Mouse (Mus musculus): ENCODE measurements around the gene Tns1. TPM values are rescaled to one million over a fixed set of nuclear protein-coding genes. Genes with fewer than 3 reads are reported as not detected.
A peak's percentile ranks its signal among the peaks of the same experiment; 100 is the strongest.

The Tns1 gene
- polyA plus RNA-seq, 1 experiment from 2014 or later: 15.9 TPM

DNA sequence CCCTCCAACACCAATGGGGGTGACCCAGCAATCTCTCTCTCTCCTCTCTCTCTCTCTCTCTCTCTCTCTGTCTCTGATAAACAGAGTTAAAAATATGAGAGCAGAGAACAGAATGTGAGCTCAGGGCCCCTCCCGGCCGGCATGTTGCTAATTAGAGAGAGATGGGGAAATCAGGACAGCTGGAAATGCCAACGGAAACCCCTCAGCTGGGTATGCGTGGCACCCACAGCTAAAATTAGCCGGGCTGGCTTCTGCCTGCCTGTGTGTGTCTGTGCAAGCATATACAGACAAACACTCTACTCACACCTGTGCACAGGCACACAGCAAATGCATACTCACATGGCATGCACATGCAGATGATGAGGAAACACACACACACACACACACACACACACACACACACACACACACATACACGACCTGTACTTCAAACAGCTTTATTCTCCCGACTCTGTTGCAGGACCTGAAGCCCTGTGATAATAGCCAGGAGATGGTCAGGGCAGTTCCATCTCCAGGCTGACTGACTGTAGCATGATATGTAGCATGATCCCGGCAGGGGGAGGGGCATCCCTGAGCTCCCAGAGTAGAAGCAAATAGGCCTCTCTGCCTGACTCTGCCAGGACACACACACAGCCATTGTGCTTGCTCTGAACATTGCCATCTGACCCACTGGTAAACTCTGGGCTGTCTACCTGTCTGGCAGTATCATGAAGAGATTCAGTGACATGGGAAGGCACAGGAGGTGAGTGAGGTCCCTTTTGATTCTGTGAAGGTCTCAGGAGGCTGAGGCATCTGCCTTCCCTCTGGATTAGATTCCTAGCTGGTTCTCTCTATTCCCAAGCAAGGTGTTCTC, 208.8 kb downstream of the Tns1 start:
- no peak overlapping the region for H3K4me3 ChIP-seq
- no peaks in the 10 kb centered on the region for H3K27me3 ChIP-seq (ENCODE audit: poor library complexity, severe bottlenecking)
- no peak for DNase-seq (ENCODE audit: extremely low spot score, low spot score)
- H3K9me3 ChIP-seq: no peaks in the 10 kb centered on the region
- 80% methylated on average over 8 of the region's 8 CpGs for WGBS
- peaks cover 19% of the 10 kb centered on the region for H3K36me3 ChIP-seq (replicated peaks)
- H3K27ac ChIP-seq: no peak overlapping the region
- H3K4me1 ChIP-seq: peaks cover 29% of the 10 kb centered on the region

DNA sequence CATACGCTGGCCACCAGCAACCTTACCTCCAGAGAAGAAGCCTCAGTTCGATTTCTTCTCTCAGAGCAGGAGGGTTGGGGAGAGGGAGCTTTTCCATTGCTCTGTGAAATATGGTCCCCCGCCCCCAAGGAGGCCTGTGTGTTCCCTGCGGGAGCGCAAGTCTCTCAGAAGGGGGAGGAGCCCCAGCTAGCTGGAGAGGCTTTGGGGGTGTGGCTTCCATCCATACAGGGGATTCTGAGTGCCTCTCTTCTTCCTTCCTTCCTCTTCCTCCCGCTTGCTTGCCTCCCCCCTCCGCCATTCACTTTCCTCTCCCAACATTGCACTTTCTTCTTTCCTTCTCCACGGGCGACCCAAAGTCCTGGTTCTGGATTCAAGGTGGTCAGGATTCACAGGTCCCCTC, 210.2 kb downstream of the Tns1 start:
- 18% methylated on average over 9 of the region's 9 CpGs for WGBS
- Histone ChIP-seq H3K36me3 (replicated peaks) (peaks cover 15% of the 10 kb centered on the region), H3K27ac (peak overlapping the region; percentile 17; the same call in 1 of the 2 replicates), H3K4me3 (peak overlapping the region; percentile 21; the same call in 1 of the 2 replicates), H3K27me3 (ENCODE audit: poor library complexity, severe bottlenecking) (no peaks in the 10 kb centered on the region), H3K9me3 (no peaks in the 10 kb centered on the region), H3K4me1 (peaks cover 29% of the 10 kb centered on the region)
- no peak for DNase-seq (ENCODE audit: extremely low spot score, low spot score)

DNA sequence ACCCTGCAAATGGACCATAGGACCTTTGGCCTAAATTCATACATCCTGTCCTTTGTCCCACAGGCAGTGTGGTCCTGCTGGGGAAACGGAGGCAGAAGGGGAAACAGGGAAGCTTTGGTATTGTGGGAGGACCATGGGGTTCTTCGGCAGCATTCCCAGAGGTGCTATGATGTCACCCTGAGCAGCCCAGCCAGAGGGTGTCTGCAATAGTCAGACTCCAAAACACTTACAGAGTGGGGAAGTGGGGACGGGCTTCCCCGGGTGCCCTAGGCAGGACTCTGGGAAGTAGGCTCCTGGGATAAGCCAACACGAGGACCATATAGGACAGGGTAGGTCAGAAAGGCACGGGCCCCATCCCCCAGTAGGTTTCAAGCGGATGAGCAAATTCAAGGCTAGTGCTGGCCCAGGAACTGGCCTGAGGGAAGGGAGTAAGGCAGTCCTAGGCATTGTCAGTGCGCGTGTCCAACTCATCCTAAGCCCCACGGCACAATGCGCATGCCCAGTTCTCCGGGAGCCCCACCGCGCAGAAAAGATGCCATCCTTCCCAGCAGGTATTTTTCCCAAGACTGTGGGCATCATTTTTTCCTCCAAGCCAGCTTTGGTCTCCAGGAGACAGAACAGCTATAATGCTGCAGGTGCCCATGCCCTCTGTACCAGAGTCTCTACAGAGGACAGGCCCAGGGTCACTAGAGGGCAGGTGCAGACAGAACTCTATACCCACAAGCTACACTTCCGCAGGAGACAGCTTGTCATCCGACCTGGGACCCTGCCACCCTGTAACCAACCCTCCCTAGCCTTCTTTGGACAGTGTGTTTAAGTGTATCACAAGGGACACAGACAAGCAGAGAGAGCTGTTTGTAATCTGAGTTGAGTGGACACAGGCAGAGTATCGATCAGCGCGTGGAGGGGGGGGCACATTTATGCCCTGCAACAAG, 210.9 kb downstream of the Tns1 start:
- H3K36me3 ChIP-seq (replicated peaks): peaks cover 15% of the 10 kb centered on the region
- peaks cover 29% of the 10 kb centered on the region for H3K4me1 ChIP-seq
- no peaks in the 10 kb centered on the region for H3K27me3 ChIP-seq (ENCODE audit: poor library complexity, severe bottlenecking)
- no peak for DNase-seq (ENCODE audit: extremely low spot score, low spot score)
- no peaks in the 10 kb centered on the region for H3K9me3 ChIP-seq
- no peak overlapping the region for H3K4me3 ChIP-seq
- 78% methylated on average over 19 of the region's 19 CpGs for WGBS
- H3K27ac ChIP-seq: 0 out of 2 replicates have a peak overlapping the region, but pooled peaks have one; percentile 17

DNA sequence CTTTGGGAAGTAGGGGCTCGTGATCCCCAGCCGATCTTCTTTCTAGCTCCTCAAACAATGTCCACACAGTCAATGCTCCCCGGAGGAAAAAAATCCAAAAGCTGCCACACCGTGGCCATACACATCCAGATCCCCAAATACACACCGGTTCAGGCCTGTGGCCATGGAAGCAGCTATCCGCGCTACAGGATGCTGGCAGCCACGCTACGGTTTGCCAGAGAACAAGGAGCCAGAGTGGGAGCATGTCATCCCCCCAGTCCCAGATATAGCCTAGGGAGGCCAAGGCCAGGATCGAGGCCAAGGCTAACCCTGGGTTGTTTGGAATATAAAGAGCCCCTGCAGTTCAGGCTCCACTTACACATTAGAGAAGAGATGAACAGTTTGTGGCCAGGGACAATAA, 211.8 kb downstream of the Tns1 start:
- Histone ChIP-seq H3K36me3 (replicated peaks) (peaks cover 11% of the 10 kb centered on the region), H3K9me3 (no peaks in the 10 kb centered on the region), H3K27me3 (ENCODE audit: poor library complexity, severe bottlenecking) (no peaks in the 10 kb centered on the region), H3K4me3 (no peak overlapping the region), H3K27ac (no peak overlapping the region), H3K4me1 (peaks cover 29% of the 10 kb centered on the region)
- no peak for DNase-seq (ENCODE audit: extremely low spot score, low spot score)
- WGBS: 91% methylated on average over 10 of the region's 10 CpGs

DNA sequence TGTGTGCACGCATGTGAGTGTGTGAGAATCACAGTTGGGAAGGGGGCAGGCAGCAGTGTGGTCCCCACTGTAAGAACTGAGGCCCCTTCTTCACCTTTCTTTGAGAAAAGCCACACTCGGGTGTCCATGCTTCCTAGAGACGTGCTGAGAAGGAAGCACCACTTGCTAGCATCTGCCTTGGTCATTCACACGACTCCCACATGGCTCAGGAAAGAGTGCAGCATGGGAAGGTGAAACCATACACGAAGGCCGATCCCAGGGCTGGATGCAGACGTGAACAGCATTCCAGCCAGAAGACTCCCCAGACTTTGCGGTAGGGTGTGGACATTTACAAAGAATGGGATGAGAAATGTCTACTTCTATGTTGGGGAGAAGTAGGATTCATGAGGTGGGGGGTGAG, 212.3 kb downstream of the Tns1 start:
- 90% methylated on average over 8 of the region's 8 CpGs for WGBS
- peaks cover 29% of the 10 kb centered on the region for H3K4me1 ChIP-seq
- no peak overlapping the region for H3K27ac ChIP-seq
- H3K9me3 ChIP-seq: no peaks in the 10 kb centered on the region
- DNase-seq (ENCODE audit: extremely low spot score, low spot score): no peak
- H3K36me3 ChIP-seq (replicated peaks): 0 out of 2 replicates have a peak, but pooled peaks cover 6% of the 10 kb centered on the region
- H3K4me3 ChIP-seq: no peak overlapping the region
- H3K27me3 ChIP-seq (ENCODE audit: poor library complexity, severe bottlenecking): no peaks in the 10 kb centered on the region

DNA sequence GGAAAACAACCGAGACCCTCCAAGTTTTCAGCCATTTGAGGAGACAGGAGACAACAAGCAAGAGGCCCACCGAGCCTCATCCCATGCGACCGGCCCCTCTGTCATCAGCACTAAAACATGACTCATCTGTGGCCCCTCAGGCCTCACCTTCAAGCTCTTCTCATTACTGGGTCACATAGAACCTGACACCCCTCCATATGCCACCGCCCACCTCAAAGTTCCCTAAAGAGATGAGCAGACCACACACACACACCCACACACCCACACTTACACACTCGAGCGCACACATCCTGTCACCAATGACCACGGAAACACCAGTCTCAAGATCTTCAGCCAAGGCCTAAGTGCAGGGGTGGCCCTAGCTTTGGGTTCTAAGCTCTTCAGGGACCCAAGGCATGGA, 213.5 kb downstream of the Tns1 start:
- Histone ChIP-seq H3K36me3 (replicated peaks) (no peaks in the 10 kb centered on the region), H3K27me3 (ENCODE audit: poor library complexity, severe bottlenecking) (no peaks in the 10 kb centered on the region), H3K4me1 (peaks cover 28% of the 10 kb centered on the region), H3K4me3 (no peak overlapping the region), H3K9me3 (no peaks in the 10 kb centered on the region), H3K27ac (no peak overlapping the region)
- no peak for DNase-seq (ENCODE audit: extremely low spot score, low spot score)
- WGBS: 88% methylated on average over 8 of the region's 8 CpGs

DNA sequence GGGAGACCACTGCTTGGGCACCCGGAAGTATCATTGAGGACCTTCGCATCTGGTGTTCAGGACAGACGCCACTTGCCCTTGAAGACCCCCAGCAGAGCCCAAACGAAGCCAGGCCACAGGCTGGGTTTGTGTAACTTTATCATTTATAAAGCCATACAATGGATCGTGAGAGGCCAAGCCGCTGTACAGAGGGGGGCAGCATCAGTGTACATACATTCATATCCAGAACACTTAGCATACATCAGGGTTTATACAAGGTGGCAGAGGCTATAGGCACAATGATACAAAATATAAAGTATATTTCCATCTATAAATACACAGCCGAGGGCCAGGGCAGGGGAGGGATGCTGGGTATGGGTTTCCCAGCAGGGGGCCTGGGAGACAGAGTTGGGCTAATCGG, 214.1 kb downstream of the Tns1 start:
- H3K27me3 ChIP-seq (ENCODE audit: poor library complexity, severe bottlenecking): no peaks in the 10 kb centered on the region
- H3K9me3 ChIP-seq: no peaks in the 10 kb centered on the region
- no peak overlapping the region for H3K4me3 ChIP-seq
- H3K4me1 ChIP-seq: peaks cover 22% of the 10 kb centered on the region
- no peaks in the 10 kb centered on the region for H3K36me3 ChIP-seq (replicated peaks)
- no peak overlapping the region for H3K27ac ChIP-seq
- no peak for DNase-seq (ENCODE audit: extremely low spot score, low spot score)
- WGBS: 88% methylated on average over 8 of the region's 8 CpGs

DNA sequence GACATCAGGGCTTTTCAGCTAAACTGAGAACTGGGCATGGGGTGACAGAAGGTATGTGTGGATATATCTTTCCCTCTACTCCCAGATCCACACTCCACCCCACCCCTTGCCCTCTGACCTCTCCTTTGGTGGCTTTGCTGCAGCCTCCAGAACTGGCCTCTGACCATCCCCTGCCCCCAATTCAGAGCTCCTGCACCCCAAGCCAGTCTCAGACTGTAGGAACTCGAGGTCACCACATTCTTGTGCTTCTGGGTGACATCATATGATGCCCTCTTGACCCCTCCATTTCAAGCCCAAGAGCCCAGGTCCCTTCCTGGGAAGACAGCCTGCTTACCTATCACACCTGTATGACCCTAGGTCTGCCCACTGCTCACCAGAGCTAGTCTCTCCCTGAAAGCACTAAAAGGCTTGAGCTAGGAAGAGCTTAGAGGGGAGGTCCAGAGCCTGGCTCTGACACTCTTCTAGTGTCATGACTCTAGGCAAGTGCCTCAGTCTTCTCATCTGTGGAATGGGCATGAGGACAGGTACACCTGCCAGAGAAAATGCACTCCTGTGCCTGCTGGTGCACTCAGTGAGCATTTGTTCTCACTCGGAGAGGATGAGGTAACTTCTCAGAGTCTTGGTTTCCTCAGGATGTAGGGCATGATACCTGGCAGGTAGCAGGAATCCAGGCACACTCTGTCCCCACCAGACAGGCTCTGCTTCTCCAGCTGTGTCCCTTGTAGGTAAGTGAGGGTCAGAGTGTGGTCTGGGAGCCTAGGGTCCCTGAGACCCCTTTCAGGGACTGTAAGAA, 214.9 kb downstream of the Tns1 start:
- peaks cover 15% of the 10 kb centered on the region for H3K4me1 ChIP-seq
- 67% methylated on average over 2 of the region's 2 CpGs for WGBS
- no peak overlapping the region for H3K27ac ChIP-seq
- no peak for DNase-seq (ENCODE audit: extremely low spot score, low spot score)
- H3K4me3 ChIP-seq: no peak overlapping the region
- H3K9me3 ChIP-seq: no peaks in the 10 kb centered on the region
- H3K36me3 ChIP-seq (replicated peaks): no peaks in the 10 kb centered on the region
- no peaks in the 10 kb centered on the region for H3K27me3 ChIP-seq (ENCODE audit: poor library complexity, severe bottlenecking)

DNA sequence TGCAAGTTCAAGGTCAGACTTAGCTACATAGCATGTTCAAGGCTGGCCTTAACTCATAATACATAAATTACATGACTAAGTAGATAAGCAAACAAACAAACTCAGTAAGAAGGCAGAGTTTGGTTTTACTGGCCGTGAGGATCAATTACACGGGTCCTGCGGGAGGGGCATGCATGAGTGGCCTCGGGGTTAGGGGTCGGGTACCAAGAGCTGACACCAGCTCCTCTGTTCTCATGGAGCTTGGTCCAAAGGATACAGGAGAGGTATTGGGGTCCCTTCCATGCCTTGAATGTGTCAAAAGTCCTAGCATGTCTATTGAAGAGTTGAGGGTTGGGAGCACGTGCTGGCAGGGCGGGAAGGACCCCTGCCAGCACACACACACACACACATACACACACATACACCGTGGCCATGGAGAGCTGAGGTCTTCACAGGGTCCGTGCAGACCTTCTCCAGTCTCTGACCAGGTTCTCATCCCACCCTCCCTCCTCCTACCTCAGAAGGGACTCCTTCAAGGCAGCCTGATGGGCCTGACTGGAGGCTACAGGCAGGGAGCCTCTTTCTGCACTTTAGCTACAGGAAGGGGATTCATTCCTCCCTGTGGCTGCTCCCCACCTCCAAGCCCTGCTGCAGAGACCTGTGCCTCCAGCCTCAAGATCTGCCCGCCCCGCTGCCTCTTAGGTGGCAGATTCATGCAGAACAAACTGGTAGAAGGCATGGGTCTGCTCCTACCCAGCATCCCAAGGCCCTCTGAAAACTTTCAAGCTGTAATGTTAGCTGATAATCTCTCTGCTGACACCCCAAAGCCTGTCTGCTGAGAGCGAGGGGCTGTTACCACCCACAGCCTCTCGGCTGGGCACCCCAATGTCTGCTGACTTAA, 215.9 kb downstream of the Tns1 start:
- H3K36me3 ChIP-seq (replicated peaks): no peaks in the 10 kb centered on the region
- 76% methylated on average over 13 of the region's 13 CpGs for WGBS
- no peak for DNase-seq (ENCODE audit: extremely low spot score, low spot score)
- H3K4me1 ChIP-seq: peaks cover 4% of the 10 kb centered on the region
- no peaks in the 10 kb centered on the region for H3K9me3 ChIP-seq
- H3K4me3 ChIP-seq: no peak overlapping the region
- H3K27ac ChIP-seq: no peak overlapping the region
- H3K27me3 ChIP-seq (ENCODE audit: poor library complexity, severe bottlenecking): no peaks in the 10 kb centered on the region

DNA sequence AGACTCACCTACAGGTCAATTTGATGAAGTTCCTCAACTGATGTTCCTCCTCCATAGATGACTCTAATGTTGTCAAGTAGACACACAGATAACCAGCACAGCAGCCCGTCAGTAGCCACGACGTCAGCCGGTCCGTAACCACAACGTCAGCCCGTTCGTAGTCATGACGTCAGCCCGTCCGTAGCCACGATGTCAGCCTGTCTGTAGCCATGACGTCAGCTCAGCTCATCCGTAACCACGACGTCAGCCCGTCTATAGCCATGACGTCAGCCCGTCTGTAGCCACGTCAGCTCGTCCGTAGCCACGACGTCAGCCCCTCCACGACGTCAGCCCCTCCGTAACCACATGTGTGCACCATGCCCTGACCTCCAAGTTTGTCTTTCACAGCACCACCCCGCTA, 217.1 kb downstream of the Tns1 start:
- H3K4me3 ChIP-seq: no peak overlapping the region
- no peaks in the 10 kb centered on the region for H3K36me3 ChIP-seq (replicated peaks)
- DNase-seq (ENCODE audit: extremely low spot score, low spot score): no peak
- no peaks in the 10 kb centered on the region for H3K27me3 ChIP-seq (ENCODE audit: poor library complexity, severe bottlenecking)
- H3K4me1 ChIP-seq: peaks cover 8% of the 10 kb centered on the region
- WGBS: 96% methylated on average over 28 of the region's 28 CpGs
- H3K9me3 ChIP-seq: no peaks in the 10 kb centered on the region
- H3K27ac ChIP-seq: no peak overlapping the region

DNA sequence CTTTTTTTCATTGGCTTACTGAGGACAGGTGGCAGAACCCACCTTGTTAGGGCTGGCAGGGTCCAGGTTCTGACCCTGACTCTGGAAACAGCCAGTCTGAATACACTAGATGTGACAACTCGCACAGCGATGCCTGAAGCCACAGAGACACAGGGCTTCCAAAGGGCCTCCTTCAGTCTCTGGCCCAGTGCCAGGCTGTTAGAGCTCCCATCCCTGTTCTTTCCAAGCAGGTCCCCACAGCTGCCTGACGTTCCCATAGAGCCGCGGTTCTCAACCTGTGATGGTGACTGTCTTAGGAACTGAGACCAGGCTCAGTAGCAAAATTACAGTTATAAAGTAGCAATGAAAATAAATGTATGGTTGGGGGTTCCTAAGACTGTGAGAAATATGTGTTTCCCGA, 217.9 kb downstream of the Tns1 start:
- WGBS: 91% methylated on average over 6 of the region's 6 CpGs
- Histone ChIP-seq H3K9me3 (no peaks in the 10 kb centered on the region), H3K27ac (no peak overlapping the region), H3K27me3 (ENCODE audit: poor library complexity, severe bottlenecking) (no peaks in the 10 kb centered on the region), H3K4me1 (peaks cover 15% of the 10 kb centered on the region), H3K4me3 (no peak overlapping the region), H3K36me3 (replicated peaks) (no peaks in the 10 kb centered on the region)
- DNase-seq (ENCODE audit: extremely low spot score, low spot score): no peak

DNA sequence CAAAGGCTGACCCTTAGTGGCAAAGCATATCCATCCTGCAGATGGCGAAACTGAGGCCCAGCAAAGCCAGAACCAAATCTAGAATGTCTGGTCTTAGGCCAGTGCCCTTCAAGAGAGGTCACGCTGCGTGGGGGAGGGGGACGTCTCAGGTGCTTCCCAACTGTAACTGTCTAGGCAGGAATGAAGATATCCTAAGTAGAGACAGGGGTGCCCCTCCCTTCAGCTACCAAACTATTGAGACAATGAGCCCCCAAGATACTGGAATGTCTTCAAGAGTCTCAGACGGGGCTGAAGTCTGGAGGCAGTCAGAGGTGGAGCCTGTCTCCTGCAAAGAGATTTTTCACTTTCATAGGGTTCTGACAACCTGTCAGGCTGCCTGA, 218.4 kb downstream of the Tns1 start:
- Histone ChIP-seq H3K36me3 (replicated peaks) (no peaks in the 10 kb centered on the region), H3K27ac (no peak overlapping the region), H3K4me3 (no peak overlapping the region), H3K4me1 (peaks cover 13% of the 10 kb centered on the region), H3K9me3 (no peaks in the 10 kb centered on the region), H3K27me3 (ENCODE audit: poor library complexity, severe bottlenecking) (no peaks in the 10 kb centered on the region)
- DNase-seq (ENCODE audit: extremely low spot score, low spot score): no peak
- WGBS: 75% methylated on average over 5 of the region's 5 CpGs
